Mouse (Mus musculus) forebrain, embryonic 16.5 days (tissue): ENCODE data around the gene Gp5. TPM values are rescaled to one million over a fixed set of nuclear protein-coding genes. Genes with fewer than 3 reads are reported as not detected.

Experiments
- ATAC-seq: fragments of 200-750 bp; cut with Nextera tagmentation; 2 replicates; pipeline ENCODE4 v1.8.0; 2017; ENCODE audit warnings: mild to moderate bottlenecking, moderate library complexity
- H3K27ac ChIP-seq: fragments of 300-500 bp; sonication (generic); 2 replicates; pipeline ENCODE4 v1.5.1; 2014; ENCODE audit warnings: low read length, control low read depth
- H3K27me3 ChIP-seq: fragments of 300-500 bp; sonication (generic); replicated peaks from 2 replicates; pipeline ENCODE4 v1.6.1; 2014; ENCODE audit warnings: low read length; ENCODE audit not compliant: control insufficient read depth, insufficient read depth
- H3K36me3 ChIP-seq: fragments of 300-500 bp; sonication (generic); 2 replicates; pipeline ENCODE4 v1.6.1; 2014; ENCODE audit not compliant: control insufficient read depth, insufficient read depth
- H3K4me1 ChIP-seq: fragments of 300-500 bp; sonication (generic); replicated peaks from 2 replicates; pipeline ENCODE4 v1.6.1; 2014; ENCODE audit warnings: low read length; ENCODE audit not compliant: control insufficient read depth, insufficient read depth
- H3K4me2 ChIP-seq: fragments of 300-500 bp; sonication (generic); 2 replicates; pipeline ENCODE4 v1.6.1; 2014; ENCODE audit warnings: mild to moderate bottlenecking, low read length, control low read depth
- H3K4me3 ChIP-seq: fragments of 300-500 bp; sonication (generic); replicated peaks from 2 replicates; pipeline ENCODE4 v1.5.1; 2014; ENCODE audit warnings: mild to moderate bottlenecking, low read length, control low read depth
- H3K9ac ChIP-seq: fragments of 300-500 bp; sonication (generic); replicated peaks from 2 replicates; pipeline ENCODE4 v1.6.1; 2014; ENCODE audit warnings: low read depth, low read length, control low read depth
- H3K9me3 ChIP-seq: fragments of 300-500 bp; sonication (generic); 2 replicates; pipeline ENCODE4 v1.6.1; 2016; ENCODE audit warnings: low read length; ENCODE audit not compliant: control insufficient read depth
- WGBS: fragments of 180-500 bp; shearing (Covaris S2); extraction: QIAGEN DNeasy Blood & Tissue Kit; methylation state at CpG from one replicate; pipeline ENCODE4 v1.1.7; 2014; 5-methylcytosine and 5-hydroxymethylcytosine counted together
- polyA plus RNA-seq: library from polyadenylated mRNA; unstranded; fragments of >200 nt; fragmentation: Nextera tagmentation; extraction: Ambion mirVana; gene quantifications from 2 replicates; pipeline ENCODE4 v1.2.1, GENCODE M21; 2015

Gp5 gene
- polyA plus RNA-seq, 1 experiment from 2014 or later = 0.28 TPM

GRCm38 (mm10) chr16:30267359-30267758, 43.2 kb downstream of the Gp5 start, which contains the start of gene Cpn2:
TSS of gene Cpn2 (minus strand) at chr16:30267499.
- Histone ChIP-seq H3K36me3 (no peaks in the 10 kb centered on the region), H3K27me3 (no peaks in the 10 kb centered on the region), H3K9me3 (no peaks in the 10 kb centered on the region), H3K4me2 (no peak within 1 kb of the TSS), H3K9ac (no peak within 1 kb of the TSS), H3K4me1 (peaks cover 7% of the 10 kb centered on the region), H3K27ac (no peak within 1 kb of the TSS), H3K4me3 (no peak within 1 kb of the TSS)
- whole genome bisulfite sequencing = 83% methylated on average over 5 of the region's 5 CpGs
- no peak for ATAC-seq

DNA sequence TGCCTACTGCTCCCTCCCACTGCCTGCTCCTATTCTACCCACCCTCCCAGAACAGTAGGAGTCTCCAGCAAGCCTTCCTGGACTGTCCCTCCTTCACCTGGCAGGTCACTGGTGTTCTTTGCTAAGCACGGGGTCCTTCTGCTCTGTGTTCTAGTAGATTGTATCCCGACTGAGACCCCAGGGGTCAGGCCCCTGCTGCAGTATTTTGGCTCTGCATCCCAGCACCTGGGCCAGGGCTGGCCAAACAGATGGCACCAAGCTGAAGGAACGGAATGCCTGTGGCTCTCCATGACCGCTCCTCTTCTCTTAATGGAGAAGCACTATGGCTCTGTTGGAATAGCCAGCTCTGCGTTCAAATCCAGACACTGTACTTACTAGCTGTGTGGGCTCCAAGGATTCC, 44.0 kb downstream of the Gp5 start:
- H3K4me2 ChIP-seq = no peak overlapping the region
- H3K27ac ChIP-seq = no peak overlapping the region
- ATAC-seq = no peak
- no peaks in the 10 kb centered on the region for H3K36me3 ChIP-seq
- peaks cover under 1% of the 10 kb centered on the region for H3K4me1 ChIP-seq
- H3K4me3 ChIP-seq = no peak overlapping the region
- H3K9me3 ChIP-seq = no peaks in the 10 kb centered on the region
- H3K9ac ChIP-seq = no peak overlapping the region
- no peaks in the 10 kb centered on the region for H3K27me3 ChIP-seq
- WGBS = 86% methylated on average over 5 of the region's 5 CpGs

- H3K27ac ChIP-seq = no peak overlapping the region
- no peaks in the 10 kb centered on the region for H3K36me3 ChIP-seq
- no peak overlapping the region for H3K4me2 ChIP-seq
- H3K9me3 ChIP-seq = no peaks in the 10 kb centered on the region
- WGBS = 83% methylated on average over 4 of the region's 4 CpGs
- ATAC-seq = no peak
- no peak overlapping the region for H3K9ac ChIP-seq
- no peak overlapping the region for H3K4me3 ChIP-seq
- no peaks in the 10 kb centered on the region for H3K27me3 ChIP-seq
- no peaks in the 10 kb centered on the region for H3K4me1 ChIP-seq
Observed at GRCm38 (mm10) chr16:30265611-30266010, 45.0 kb downstream of the Gp5 start.

DNA sequence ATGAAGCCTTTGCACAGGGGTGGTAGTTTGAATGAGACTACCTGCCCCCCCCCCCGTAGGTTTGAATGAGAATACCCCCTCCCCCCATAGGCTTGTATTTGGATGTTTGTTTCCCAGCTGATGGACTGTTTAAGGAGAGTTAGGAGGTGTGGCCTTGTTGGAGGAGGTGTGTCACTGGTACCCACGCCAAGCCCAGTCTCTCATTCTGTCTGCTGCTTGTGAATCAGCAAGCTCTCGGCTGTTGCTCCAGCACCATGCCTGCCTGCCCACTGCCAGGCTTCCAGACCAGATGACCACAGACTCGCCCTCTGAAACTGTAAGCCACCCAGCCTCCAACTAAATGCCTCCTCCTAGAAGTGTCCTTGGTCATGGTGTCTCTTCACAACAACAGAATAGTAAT, 47.4 kb downstream of the Gp5 start:
- no peaks in the 10 kb centered on the region for H3K9me3 ChIP-seq
- H3K4me2 ChIP-seq = no peak overlapping the region
- no peaks in the 10 kb centered on the region for H3K27me3 ChIP-seq
- WGBS = 59% methylated on average over 4 of the region's 4 CpGs
- H3K9ac ChIP-seq = no peak overlapping the region
- no peak overlapping the region for H3K4me3 ChIP-seq
- no peaks in the 10 kb centered on the region for H3K36me3 ChIP-seq
- no peak for ATAC-seq
- H3K4me1 ChIP-seq = no peaks in the 10 kb centered on the region
- H3K27ac ChIP-seq = no peak overlapping the region

GRCm38 (mm10) chr16:30262664-30263063, 47.9 kb downstream of the Gp5 start:
- Histone ChIP-seq H3K9ac (no peak overlapping the region), H3K4me2 (no peak overlapping the region), H3K4me3 (no peak overlapping the region), H3K27ac (no peak overlapping the region), H3K4me1 (no peaks in the 10 kb centered on the region), H3K9me3 (no peaks in the 10 kb centered on the region), H3K27me3 (no peaks in the 10 kb centered on the region), H3K36me3 (no peaks in the 10 kb centered on the region)
- 0% methylated on average over 2 of the region's 2 CpGs for WGBS
- no peak for ATAC-seq

DNA sequence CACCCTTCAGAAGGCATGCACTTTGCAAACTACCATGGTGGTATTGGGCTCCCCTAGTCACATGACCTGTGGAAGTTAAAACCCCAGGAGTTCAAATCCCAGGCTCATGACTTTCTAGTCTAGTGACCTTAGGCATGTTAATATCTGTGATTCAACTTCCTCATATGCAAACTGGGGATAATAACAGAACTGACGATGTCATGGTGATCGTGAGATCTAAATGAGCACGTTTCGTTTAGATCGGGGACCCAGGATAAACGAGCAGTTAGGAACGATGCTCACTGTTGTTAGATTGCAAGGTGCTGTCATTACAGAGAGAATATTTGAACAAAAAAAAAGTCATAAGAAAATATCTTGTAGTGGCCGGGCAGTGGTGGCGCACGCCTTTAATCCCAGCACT, 48.4 kb downstream of the Gp5 start:
- H3K27me3 ChIP-seq = no peaks in the 10 kb centered on the region
- ATAC-seq = no peak
- 73% methylated on average over 10 of the region's 10 CpGs for WGBS

DNA sequence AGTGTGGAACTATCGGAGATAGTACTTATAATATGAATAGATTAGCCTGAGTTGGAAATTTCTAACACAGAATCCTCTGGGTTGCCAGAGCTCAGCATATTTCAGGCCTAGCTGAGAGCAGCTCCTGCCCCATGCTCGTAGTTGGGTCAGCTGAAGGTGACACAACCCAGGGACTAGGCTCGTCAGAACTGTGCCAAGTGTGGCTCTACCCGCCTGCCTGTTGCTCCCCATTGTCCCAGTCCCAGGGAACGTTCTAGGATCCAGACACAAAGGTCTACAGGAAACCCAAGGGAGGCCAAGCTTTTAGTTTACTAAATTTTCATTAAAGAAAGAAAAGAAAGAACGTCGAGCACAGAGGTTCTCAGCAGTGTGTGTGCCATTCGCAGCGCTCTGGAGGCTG, 49.2 kb downstream of the Gp5 start:
- H3K4me2 ChIP-seq = no peak overlapping the region
- 85% methylated on average over 9 of the region's 9 CpGs for WGBS
- no peaks in the 10 kb centered on the region for H3K9me3 ChIP-seq
- H3K27me3 ChIP-seq = no peaks in the 10 kb centered on the region
- ATAC-seq = no peak
- no peak overlapping the region for H3K9ac ChIP-seq
- H3K4me1 ChIP-seq = no peaks in the 10 kb centered on the region
- no peak overlapping the region for H3K4me3 ChIP-seq
- H3K27ac ChIP-seq = no peak overlapping the region
- no peaks in the 10 kb centered on the region for H3K36me3 ChIP-seq

More for the DNA sequence above, 48.4 kb downstream of the Gp5 start:
- no peaks in the 10 kb centered on the region for H3K36me3 ChIP-seq
- H3K4me2 ChIP-seq = no peak overlapping the region
- H3K4me3 ChIP-seq = no peak overlapping the region
- H3K4me1 ChIP-seq = no peaks in the 10 kb centered on the region
- no peak overlapping the region for H3K27ac ChIP-seq
- no peak overlapping the region for H3K9ac ChIP-seq
- H3K9me3 ChIP-seq = no peaks in the 10 kb centered on the region

GRCm38 (mm10) chr16:30260012-30260635, 50.5 kb downstream of the Gp5 start:
- no peak for ATAC-seq
- H3K4me3 ChIP-seq = no peak overlapping the region
- H3K27me3 ChIP-seq = no peaks in the 10 kb centered on the region
- WGBS = 90% methylated on average over 15 of the region's 15 CpGs
- no peaks in the 10 kb centered on the region for H3K9me3 ChIP-seq
- H3K9ac ChIP-seq = no peak overlapping the region
- H3K27ac ChIP-seq = no peak overlapping the region
- no peak overlapping the region for H3K4me2 ChIP-seq
- no peaks in the 10 kb centered on the region for H3K36me3 ChIP-seq
- H3K4me1 ChIP-seq = no peaks in the 10 kb centered on the region

GRCm38 (mm10) chr16:30259444-30259843, 51.1 kb downstream of the Gp5 start:
- Histone ChIP-seq H3K36me3 (no peaks in the 10 kb centered on the region), H3K27ac (no peak overlapping the region), H3K4me2 (no peak overlapping the region)

GRCm38 (mm10) chr16:30258441-30258840, 52.1 kb downstream of the Gp5 start:
- Histone ChIP-seq H3K27me3 (no peaks in the 10 kb centered on the region), H3K4me3 (no peak overlapping the region), H3K4me2 (no peak overlapping the region), H3K27ac (no peak overlapping the region), H3K36me3 (no peaks in the 10 kb centered on the region), H3K9ac (no peak overlapping the region), H3K4me1 (no peaks in the 10 kb centered on the region), H3K9me3 (no peaks in the 10 kb centered on the region)
- WGBS = 91% methylated on average over 7 of the region's 7 CpGs
- ATAC-seq = no peak

More at GRCm38 (mm10) chr16:30259444-30259843, 51.1 kb downstream of the Gp5 start:
- Histone ChIP-seq H3K9ac (no peak overlapping the region), H3K27me3 (no peaks in the 10 kb centered on the region), H3K4me3 (no peak overlapping the region), H3K9me3 (no peaks in the 10 kb centered on the region), H3K4me1 (no peaks in the 10 kb centered on the region)
- WGBS = 91% methylated on average over 10 of the region's 10 CpGs
- no peak for ATAC-seq
